Mouse (Mus musculus): Measurements from ENCODE around the gene Tbca. TPM values are rescaled to one million over a fixed set of nuclear protein-coding genes. Genes with fewer than 3 reads are reported as not detected.

Tbca gene
- polyA plus RNA-seq, 1 experiment from 2014 or later = 150 TPM

DNA sequence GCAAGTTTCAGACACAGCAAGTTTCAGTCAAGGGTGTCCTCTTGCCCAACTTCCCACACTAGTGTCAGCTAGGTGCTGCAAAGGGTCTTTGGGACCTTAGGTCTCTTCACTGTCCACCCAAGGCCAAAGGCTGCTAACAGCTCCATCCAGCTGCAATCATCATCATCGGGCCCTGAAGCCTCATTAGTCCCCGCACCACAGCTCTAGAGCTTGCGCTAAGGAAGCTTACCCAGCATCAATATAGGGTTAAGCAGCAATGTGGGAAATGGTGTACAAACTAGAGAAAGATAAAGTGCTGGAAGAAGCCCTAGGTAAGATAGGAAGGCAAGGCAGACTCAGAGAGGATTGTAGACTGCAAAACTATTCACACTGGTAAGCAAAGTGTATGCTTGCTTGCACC, 92.5 kb downstream of the Tbca start:
- peaks cover 91% of the 10 kb centered on the region for H3K27me3 ChIP-seq (ENCODE audit: insufficient read depth, low read length)
- H3K4me3 ChIP-seq (ENCODE audit: low read depth, low read length) = no peak overlapping the region
- DNase-seq (no peak), ATAC-seq (no peak)
- H3K4me1 ChIP-seq (ENCODE audit: insufficient read depth) = peaks cover 14% of the 10 kb centered on the region
- no peaks in the 10 kb centered on the region for H3K36me3 ChIP-seq (replicated peaks; ENCODE audit: insufficient read depth, low read length)
- H3K27ac ChIP-seq (ENCODE audit: low read depth) = no peak overlapping the region
- TF ChIP-seq EP300 (IDR thresholded peaks at IDR 0.05; ENCODE audit: low read depth) = no peak
- TF ChIP-seq CTCF (IDR thresholded peaks at IDR 0.05; ENCODE audit: low read depth) = no peak
- no peak overlapping the region for H3K4me2 ChIP-seq (ENCODE audit: low read depth, low read length)
- H3K9ac ChIP-seq (replicated peaks) = no peak overlapping the region
- WGBS (ENCODE audit: insufficient replicate concordance) = 8% methylated on average over 3 of the region's 3 CpGs
- H3K9me3 ChIP-seq (ENCODE audit: low read length) = no peaks in the 10 kb centered on the region

DNA sequence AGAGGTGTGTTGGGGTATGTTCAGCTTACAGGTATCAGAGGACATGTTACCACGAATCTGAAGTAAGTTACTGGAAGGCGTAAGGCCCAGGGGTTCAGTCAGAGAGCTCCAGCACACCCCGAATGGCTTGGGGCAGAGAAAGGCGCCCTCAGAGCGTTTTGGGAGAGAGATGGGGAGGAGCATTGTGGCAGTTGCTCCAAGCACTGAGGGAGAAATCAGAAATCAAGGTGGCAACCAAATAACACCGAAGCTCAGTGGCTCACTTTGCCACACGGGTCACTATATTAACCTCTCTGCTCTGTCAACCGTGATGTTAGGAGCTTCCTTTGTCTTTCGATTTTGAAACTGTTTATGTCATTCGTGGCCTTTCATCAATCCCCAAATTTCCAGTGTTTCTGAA, 93.5 kb downstream of the Tbca start:
- Histone ChIP-seq H3K27ac (ENCODE audit: low read depth) (no peak overlapping the region), H3K27me3 (ENCODE audit: insufficient read depth, low read length) (peaks cover 89% of the 10 kb centered on the region), H3K4me1 (ENCODE audit: insufficient read depth) (peaks cover 14% of the 10 kb centered on the region), H3K4me2 (ENCODE audit: low read depth, low read length) (peak overlapping the region; percentile 66), H3K4me3 (ENCODE audit: low read depth, low read length) (peak overlapping the region; percentile 42; the same call in 1 of the 2 replicates), H3K9ac (replicated peaks) (no peak overlapping the region), H3K36me3 (replicated peaks; ENCODE audit: insufficient read depth, low read length) (no peaks in the 10 kb centered on the region), H3K9me3 (ENCODE audit: low read length) (no peaks in the 10 kb centered on the region)
- ATAC-seq (no peak), DNase-seq (no peak)
- 6% methylated on average over 10 of the region's 10 CpGs for WGBS (ENCODE audit: insufficient replicate concordance)
- TF ChIP-seq EP300 (IDR thresholded peaks at IDR 0.05; ENCODE audit: low read depth) (no peak), CTCF (IDR thresholded peaks at IDR 0.05; ENCODE audit: low read depth) (no peak)

- Histone ChIP-seq H3K9ac (replicated peaks) (no peak overlapping the region), H3K27me3 (ENCODE audit: insufficient read depth, low read length) (peaks cover 88% of the 10 kb centered on the region), H3K4me2 (ENCODE audit: low read depth, low read length) (peak overlapping the region; percentile 66), H3K9me3 (ENCODE audit: low read length) (no peaks in the 10 kb centered on the region), H3K36me3 (replicated peaks; ENCODE audit: insufficient read depth, low read length) (no peaks in the 10 kb centered on the region), H3K27ac (ENCODE audit: low read depth) (no peak overlapping the region), H3K4me3 (ENCODE audit: low read depth, low read length) (peak overlapping the region; percentile 42), H3K4me1 (ENCODE audit: insufficient read depth) (peaks cover 14% of the 10 kb centered on the region)
- DNase-seq (no peak), ATAC-seq (no peak)
- TF ChIP-seq CTCF (IDR thresholded peaks at IDR 0.05; ENCODE audit: low read depth) (no peak), EP300 (IDR thresholded peaks at IDR 0.05; ENCODE audit: low read depth) (no peak)
- 1% methylated on average over 31 of the region's 37 CpGs for WGBS (ENCODE audit: insufficient replicate concordance)
Measured at GRCm38 (mm10) chr13:94882711-94883145, 94.0 kb downstream of the Tbca start.

DNA sequence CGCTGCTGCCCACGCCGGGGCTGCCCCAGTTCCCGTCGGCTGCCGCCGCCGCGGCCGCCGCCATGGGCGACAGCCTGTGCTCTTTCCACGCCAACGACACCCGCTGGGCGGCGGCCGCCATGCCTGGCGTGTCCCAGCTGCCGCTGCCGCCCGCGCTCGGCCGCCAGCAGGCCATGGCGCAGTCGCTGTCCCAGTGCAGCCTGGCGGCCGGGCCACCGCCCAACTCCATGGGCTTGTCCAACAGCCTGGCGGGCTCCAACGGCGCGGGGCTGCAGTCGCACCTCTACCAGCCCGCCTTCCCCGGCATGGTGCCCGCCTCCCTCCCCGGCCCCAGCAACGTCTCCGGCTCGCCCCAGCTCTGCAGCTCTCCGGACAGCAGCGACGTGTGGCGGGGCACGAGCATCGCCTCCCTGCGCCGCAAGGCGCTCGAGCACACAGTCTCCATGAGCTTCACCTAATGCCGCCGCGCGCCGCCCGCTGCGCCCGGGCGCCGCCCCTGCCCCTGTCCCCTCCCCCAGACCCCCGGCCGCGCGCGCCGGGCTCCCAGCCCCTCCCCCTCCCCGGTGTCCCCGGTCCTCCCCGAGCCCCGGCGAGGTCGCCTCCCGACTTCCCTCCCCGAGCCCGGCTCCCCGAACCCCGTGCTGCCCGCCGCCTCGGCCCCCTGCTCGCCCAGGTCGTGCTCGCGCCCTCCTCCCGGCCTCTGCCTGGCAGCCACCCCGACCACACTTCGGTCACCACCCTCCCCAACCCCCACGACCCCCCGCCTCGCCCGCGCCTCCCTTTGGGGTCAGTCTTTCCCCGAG, 94.7 kb downstream of the Tbca start:
- no peak overlapping the region for H3K9ac ChIP-seq (replicated peaks)
- H3K4me1 ChIP-seq (ENCODE audit: insufficient read depth) = peaks cover 14% of the 10 kb centered on the region
- peak; percentile 29; the same call in 1 of the 2 replicates for ATAC-seq
- H3K27me3 ChIP-seq (ENCODE audit: insufficient read depth, low read length) = peaks cover 88% of the 10 kb centered on the region
- TF ChIP-seq EP300 (IDR thresholded peaks at IDR 0.05; ENCODE audit: low read depth) = no peak
- TF ChIP-seq CTCF (IDR thresholded peaks at IDR 0.05; ENCODE audit: low read depth) = no peak
- 2% methylated on average over 44 of the region's 95 CpGs for WGBS (ENCODE audit: insufficient replicate concordance)
- peak overlapping the region; percentile 66 for H3K4me2 ChIP-seq (ENCODE audit: low read depth, low read length)
- no peak overlapping the region for H3K27ac ChIP-seq (ENCODE audit: low read depth)
- H3K4me3 ChIP-seq (ENCODE audit: low read depth, low read length) = peak overlapping the region; percentile 42
- H3K9me3 ChIP-seq (ENCODE audit: low read length) = no peaks in the 10 kb centered on the region
- no peak for DNase-seq
- H3K36me3 ChIP-seq (replicated peaks; ENCODE audit: insufficient read depth, low read length) = no peaks in the 10 kb centered on the region

DNA sequence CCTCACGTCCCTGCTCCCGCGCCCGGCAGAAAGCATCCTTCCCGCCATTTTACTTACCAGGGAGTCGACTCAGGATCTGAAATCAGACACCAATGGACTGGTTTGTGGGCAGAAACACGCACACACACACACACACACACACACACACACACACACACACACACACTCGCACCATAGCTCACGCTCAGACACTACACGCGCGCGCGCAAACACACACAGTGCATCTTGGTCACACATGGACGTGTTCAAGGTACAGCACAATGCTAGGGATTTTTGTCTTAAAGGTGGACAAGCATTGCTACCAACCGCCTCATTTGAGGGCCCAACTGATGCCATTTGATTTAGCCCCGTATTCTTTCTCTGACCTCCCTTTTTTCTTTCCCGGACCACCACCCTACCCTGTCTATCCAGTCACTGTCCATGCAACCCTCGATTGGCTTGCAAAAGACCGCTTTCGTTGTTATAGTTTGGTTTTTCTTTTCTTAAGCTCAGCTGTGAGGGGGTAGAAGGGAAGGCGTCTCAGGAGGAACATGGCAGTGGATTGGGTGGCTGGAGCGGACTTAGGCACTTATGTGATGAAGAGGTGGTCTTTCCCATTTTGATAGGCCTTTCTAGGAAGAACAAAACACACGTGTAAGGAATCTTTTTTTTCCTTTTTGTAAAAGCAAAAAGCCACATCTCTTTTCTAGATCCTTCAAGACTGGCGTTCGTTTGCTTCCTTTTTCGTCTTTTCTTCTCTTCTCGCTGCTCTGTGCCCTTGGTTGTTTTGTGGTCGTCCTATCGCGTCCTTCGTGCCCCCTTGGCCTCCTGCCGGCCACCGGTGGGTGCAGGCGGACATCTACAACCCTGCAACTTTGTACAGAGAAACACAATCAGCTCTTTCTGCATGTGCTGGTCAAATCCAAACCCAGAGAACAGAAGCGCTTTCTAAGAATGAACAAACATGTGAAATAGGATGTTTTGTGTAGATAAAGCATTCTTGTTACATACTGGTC, 95.6 kb downstream of the Tbca start:
- H3K4me3 ChIP-seq (ENCODE audit: low read depth, low read length) = 0 out of 2 replicates have a peak overlapping the region, but pooled peaks have one; percentile 42
- H3K9ac ChIP-seq (replicated peaks) = no peak overlapping the region
- 4% methylated on average over 36 of the region's 36 CpGs for WGBS (ENCODE audit: insufficient replicate concordance)
- H3K4me1 ChIP-seq (ENCODE audit: insufficient read depth) = peaks cover 14% of the 10 kb centered on the region
- peaks cover 89% of the 10 kb centered on the region for H3K27me3 ChIP-seq (ENCODE audit: insufficient read depth, low read length)
- H3K4me2 ChIP-seq (ENCODE audit: low read depth, low read length) = peak overlapping the region; percentile 66; the same call in 1 of the 2 replicates
- ATAC-seq (no peak), DNase-seq (no peak)
- H3K27ac ChIP-seq (ENCODE audit: low read depth) = no peak overlapping the region
- H3K36me3 ChIP-seq (replicated peaks; ENCODE audit: insufficient read depth, low read length) = no peaks in the 10 kb centered on the region
- no peaks in the 10 kb centered on the region for H3K9me3 ChIP-seq (ENCODE audit: low read length)
- TF ChIP-seq CTCF (IDR thresholded peaks at IDR 0.05; ENCODE audit: low read depth) (no peak), EP300 (IDR thresholded peaks at IDR 0.05; ENCODE audit: low read depth) (no peak)
